Mouse (Mus musculus) layer of hippocampus, postnatal 14 days (tissue): Measurements from ENCODE around the gene Sh3glb2. TPM values are rescaled to one million over a fixed set of nuclear protein-coding genes. Genes with fewer than 3 reads are reported as not detected.

Source experiments
- DNase-seq, 2 experiments: peaks; one replicate each; pipeline ENCODE4 v3.0.0; 2021 to 2022; ENCODE audit warnings: low spot score in 2 of 2, mixed read lengths in 1 of 2
- long read RNA-seq, 2 experiments: library from polyadenylated mRNA; stranded (forward); transcript quantifications; one replicate each; pipeline ENCODE4 v2.0.0; 2021
- total RNA-seq, 2 experiments: library from RNA; stranded (reverse); gene quantifications; 2 replicates each; pipeline ENCODE4 v1.2.3; 2021

The Sh3glb2 gene
- total RNA-seq, result 100 to 1,000 TPM; 241 to 246 TPM
- long read RNA-seq, experiment 1, transcript Sh3glb2-201 (11 exons, 1,810 nt), result major isoform, 18 of 335 reads
- long read RNA-seq, experiment 1, partial matches to known transcripts, result 31 of 335 reads
- long read RNA-seq, experiment 1, other reads (novel, unspliced or antisense), result 286 of 335 reads
- long read RNA-seq, experiment 2, transcript Sh3glb2-201 (11 exons, 1,810 nt), result major isoform, 17 of 359 reads
- long read RNA-seq, experiment 2, partial matches to known transcripts, result 29 of 359 reads
- long read RNA-seq, experiment 2, other reads (novel, unspliced or antisense), result 311 of 359 reads

DNA sequence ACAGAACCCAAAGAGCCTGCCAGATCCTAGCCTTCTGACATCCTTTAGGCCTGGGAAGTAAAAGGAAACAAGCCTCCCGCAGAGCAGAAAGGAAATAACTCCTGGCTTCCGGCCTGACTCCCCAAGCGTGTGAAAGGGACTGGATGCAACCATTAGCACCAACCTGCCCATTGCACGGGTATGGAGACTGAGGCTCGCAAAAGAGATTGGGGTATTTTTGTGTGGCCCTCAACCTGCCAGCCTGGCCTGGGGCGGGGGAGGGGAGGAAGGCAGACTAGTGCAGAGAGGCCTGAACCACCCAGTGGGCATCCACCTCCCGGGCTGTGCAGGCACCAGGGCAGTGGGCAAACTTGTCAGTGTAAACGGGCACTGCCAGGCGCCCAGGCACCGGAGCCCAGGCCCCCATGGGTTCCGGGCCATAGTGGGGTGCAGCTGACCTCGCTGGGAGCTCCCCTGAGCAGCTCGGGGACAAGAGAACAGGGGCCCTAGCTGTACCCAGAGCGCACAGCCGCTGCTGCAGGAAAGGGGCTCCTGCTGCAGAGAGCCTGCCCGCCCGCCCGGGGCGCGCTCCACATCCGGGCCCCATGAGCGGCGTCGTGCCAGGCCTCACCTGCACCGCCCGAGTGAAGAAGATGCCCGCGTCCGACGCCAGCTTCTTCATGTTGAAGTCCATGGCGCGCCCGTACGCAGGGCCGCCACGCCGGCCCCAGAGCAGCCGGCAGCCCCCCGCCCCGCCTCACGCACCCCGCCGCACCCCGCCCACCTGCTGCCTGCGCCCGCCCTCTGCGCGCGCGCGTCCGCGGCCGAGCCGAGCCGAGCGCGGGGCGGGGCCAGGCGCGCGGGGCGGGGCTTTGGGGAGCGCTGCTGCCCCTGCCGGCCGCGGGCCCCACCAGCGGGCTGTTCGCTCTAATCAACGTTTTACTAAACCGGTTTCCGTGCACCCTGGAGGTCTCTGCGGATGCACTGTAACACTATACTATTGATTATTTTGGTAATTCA, at the start of gene Sh3glb2:
Gene Sh3glb2, minus strand, starts transcription at position 805 of the 999 bp plus-strand sequence.
- peak; percentile 78 to 79 for DNase-seq

DNA sequence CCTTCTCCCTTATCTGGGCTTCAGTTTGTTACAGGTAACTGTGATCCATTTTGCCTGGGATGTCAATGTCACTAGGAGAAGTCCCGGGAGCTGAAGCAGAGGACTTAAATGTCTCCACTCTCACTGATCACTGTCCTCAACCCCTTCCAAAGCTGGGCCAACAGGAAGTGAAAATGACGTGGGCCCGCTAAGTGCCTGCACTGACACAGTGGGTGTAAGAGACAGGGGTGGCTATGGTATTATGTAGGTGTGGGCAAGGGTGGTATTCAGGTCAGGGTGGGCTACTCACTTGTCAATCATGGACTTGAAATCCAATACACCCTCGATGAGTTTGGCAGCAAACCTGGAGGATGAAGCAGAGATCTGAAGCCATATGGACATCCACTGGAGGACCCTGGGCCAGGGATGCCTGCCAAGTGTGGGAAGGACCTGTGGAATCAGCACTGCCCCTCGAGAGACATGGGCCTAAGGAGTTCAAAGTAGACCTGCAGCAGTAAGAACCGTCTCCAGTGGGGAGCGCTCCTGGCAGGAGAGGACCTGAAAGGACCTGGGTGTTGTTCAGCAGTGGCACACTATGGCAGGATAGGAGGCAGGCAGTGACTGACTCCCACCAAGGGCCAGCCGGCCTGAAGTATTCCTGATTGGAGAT, 49.4 kb upstream of the Sh3glb2 start:
- no peak for DNase-seq

DNA sequence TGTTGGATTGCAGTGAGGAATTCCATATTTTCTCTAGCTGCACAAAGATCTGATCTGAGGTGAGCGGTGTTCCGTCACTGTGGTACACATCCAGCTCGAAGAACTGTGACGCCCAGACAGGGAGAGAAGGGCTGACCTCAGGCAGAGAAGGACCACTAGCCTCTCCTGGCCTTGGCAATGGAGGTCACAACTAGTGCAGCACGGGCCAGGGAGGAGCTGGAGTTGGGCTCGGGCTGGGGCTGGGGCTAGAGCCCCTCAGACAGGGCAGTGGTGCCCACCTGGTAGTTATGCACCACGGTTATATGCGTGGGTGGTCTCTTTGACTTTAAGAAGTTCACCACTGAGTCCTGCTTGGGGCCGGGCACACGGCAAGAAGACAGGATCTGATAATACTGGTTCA, 48.6 kb upstream of the Sh3glb2 start:
- no peak for DNase-seq

DNA sequence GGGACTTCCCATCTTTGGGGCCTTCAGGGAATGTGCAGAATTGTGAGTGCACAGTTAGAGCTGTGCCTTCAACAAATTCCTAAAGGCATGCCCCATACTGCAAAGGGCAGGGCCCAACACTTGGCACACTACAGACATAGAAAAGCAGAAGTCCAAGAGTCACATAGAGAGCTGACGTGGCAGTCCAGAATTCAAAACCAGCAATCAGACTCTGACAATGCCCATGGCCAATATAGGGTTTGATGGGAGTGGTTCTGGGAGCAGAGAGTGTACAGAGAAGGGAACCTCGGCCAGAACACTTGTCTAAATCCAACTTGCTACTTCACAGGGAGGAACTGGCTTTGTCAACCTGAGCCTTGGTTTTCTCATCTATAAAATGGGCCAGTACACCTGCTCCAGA, 48.1 kb upstream of the Sh3glb2 start:
- DNase-seq, result no peak

DNA sequence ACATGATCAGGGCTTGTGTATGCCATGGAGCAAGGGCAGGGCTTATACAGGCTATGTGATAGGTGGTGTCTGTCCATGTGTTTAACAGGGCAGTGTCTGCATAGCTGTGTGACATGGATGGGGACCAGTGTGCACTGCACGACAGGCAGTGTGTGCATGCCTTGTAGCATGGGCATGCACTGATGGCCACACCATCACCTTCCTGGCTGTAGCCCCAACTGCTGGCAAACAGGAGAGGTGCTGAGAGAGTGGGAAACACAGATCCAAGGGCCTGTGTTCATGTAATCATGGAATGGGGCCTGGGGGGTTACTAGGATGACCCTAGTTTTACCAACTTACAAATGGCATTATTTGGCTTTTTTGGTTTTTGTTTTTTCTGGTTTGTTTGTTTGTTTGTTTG, 44.7 kb upstream of the Sh3glb2 start:
- no peak for DNase-seq

DNA sequence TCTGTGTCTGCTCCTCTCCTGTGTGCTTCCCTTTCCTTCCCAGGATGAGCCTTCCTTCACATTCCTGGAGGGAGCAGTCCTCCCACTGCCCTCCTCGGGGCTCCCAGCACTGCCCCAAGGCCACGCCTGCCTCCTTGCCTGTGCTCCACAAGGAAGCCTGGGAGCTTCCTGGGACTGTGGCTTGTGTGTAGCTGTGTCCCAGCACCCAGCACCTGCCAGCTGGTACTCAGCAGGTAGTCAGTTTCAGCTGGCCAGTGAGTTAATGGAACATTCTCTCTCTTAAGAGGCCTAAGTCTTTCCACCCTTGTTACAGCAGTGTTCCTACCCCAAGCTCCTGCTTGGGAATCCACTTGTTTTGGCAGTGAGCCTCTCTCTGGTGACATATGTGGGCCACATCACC, 43.7 kb upstream of the Sh3glb2 start:
- no peak for DNase-seq

DNA sequence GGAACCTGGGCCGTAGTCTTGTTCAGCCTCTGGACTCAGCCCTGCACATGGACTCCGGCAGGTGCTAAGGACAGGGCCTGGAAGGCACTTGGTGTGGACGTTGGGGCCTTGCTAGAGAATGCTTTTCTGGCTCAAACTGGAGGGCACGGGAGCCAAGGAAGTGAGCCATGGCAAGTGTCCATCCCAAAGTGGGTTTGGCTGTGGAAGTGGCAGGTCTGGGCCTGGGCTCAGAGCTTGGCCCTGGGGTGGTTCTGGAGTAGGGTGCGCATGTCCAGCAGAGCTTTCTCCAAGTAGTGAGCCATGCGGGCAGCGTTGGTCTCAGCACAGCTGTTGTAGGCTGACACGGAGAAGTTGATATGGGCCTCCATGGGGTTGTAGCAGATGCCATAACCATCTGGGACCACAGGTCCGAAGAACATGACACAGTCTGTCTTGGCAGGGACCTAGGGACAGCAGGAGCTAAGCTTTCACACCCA, 43.3 kb upstream of the Sh3glb2 start:
- peak in 1 of 2 experiments; percentile 35 for DNase-seq

DNA sequence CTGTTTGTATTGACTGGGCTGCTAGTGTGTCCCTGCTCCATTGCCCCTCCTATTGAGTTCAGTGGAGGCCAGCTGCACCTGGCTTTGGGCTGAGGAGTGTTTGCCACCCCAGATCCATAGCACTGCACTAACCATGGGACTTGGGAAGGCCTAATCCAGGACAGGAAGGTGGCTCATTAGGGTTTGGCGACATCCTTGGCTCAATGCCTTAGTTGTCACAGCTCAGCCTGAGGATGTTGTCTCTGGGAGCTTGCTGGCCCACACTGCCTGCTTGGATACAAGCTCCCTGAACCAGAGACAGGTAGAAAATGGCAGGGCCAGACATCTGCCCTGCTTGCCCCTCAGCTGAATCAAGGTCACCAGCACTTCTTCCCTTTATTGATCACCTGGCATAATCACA, 42.4 kb upstream of the Sh3glb2 start:
- DNase-seq, result no peak

DNA sequence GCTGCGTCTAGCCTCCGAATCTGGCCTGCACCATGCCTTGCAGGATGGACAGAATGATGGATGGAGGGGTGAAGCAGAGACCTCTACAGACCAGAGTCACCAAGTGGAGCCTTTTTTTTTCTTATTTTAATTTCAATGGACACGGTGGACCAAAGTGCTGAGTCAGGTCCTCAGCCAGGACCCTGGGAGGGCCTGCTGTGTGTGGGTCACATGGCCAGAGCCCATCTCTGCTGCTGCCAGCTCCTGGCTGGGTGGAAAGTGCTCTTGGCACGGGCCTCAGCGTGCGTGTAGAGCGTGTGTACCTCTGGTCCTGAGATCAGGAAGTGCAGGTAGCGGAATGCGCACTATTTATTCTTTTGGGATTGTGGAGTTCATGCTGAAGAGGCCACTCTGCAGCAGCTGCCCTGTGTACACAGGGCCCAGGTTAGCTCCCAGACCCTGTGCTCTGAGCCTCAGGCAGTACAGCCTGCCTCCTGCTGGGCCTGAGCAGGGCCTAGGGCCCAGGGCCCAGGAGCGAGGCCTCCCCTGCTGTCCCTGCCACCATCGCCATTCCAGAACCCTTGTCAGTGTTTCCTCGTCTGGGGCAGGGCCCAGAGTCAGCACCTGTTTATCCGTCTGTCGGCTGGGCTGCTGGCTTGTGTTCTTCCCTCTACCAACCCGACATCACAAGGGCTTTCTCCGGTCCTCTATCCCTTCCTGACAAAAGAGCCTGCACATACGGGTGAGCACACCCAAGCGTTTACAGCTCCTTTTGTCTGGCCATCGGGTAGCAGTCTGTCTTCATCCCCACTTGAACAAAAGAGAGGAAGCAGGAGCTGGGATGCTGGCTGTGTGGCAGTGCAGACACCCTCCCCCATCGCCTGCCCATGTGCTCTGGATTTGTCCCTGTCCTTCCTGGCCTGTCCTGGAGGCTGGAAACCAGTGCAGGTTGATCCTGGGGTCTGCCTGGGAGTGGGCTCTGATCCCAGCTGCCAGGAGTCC, 40.3 kb upstream of the Sh3glb2 start:
- DNase-seq, result peak; percentile 59 to 72

DNA sequence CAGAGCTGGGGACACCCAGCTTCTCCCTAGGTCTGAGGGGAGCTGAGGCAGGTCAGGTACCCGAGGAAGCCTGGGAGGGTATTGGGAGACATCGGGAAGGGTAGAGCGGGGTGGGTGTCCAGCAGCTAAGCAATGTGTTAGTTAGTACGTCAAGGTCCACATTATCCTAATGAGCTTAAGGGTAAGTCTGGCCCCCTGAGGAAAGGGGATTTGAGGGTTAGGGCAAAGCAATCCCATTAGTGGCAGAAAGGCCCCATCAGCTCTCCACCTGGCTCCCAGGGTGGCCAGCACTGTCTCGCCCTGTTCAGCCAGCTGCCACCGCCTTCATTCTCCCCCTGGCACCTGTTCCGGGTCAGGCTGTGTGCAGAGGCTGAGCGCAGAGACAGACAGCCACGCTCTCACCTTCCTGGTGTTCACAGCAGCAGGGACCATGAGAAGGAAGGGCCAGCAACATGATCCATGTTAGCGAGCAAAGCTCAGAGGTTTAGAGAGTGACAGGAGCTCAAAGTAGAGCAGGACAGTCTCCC, 38.9 kb upstream of the Sh3glb2 start:
- DNase-seq, result no peak

DNA sequence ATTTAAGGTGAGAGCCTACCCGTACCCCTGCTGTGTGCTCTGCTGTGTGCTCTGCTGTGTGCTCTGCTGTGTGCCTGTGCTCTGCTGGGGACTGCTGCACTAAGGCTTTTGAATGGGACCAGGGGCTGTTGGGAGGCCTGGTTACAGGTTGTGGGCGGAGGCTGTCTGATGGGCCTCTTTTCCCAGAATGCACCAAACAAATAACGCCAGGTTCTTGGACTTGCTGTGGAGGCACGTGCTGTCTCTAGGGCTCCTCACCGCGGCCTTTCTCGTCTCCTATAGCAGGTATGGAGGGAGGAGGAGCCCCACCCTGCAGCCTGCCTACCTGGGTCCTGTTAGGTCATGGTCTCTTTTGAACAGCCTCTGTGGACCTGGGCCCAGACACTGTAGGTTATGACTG, 37.1 kb upstream of the Sh3glb2 start:
- DNase-seq, result no peak

DNA sequence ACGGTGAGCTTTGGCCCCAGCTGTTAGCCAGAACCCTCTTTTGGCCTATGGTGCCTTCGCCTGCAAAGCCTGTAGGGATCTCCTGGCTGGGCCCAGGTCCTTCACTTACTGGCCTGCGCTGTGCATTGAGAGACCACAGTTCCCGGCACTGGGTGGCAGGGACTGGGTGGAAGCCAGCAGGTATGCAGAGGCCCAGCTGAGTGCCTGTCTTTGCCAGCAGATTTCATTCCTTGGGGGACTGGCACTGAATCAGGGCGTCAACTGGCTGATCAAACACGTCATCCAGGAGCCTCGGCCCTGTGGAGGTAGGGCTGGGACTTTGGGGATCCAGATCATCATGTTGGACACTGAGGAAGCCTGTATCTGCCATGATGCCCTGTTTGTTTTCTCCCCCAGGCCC, 36.6 kb upstream of the Sh3glb2 start:
- no peak for DNase-seq

DNA sequence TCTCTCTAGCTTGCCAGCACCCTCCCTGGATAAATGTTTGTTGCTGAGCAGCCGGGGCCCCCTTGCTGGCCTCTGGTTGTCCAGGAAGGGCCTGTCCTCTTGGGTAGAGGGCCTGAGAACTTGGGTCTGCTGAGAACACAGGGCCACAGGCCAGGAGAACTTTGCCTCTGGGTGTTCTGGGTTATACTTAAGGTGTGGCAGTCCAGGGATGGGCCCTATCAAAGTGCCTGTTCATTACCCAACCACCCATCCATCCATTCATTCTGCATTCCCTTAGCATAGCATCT, 34.2 kb upstream of the Sh3glb2 start:
- DNase-seq, result no peak

DNA sequence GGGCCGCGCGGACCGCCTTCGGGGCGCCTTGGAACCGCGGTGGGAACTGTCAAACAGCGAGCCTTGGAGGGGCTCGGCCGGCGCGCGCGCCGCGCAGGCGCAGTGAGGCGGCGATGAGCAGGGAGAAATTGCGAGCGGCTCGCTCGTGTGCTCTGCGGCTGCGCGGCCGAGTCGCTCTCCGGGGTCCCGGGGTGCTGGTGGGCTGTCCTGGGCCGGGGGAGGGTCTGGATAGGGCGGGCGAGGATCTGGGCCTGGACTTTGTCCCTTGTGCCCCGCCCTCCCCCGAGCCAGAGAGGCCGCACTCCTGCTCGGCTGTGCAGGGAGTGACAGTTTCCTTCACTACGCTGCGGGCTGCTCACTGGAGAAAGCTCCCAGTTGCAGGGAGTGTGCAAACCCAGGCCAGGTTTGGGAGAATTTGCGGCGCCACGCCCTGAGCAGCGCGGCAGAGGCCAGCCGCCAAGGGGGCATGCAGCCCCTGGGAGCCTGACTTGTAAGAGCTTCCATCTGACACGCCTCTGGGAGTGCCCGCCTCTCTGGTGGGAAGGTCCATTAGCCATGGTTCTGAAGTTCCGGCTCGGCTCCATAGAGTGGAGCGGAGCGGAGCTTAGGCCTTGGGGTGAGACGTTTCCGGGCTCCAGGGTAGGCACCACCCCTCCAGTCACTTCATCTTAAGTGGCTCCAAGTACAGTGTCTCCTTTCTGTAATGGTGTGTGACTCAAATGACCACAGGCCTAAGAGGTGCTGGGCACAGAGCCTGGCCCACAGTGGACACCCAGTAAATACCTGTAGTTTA, 33.6 kb upstream of the Sh3glb2 start:
- peak; percentile 71 to 89 for DNase-seq

DNA sequence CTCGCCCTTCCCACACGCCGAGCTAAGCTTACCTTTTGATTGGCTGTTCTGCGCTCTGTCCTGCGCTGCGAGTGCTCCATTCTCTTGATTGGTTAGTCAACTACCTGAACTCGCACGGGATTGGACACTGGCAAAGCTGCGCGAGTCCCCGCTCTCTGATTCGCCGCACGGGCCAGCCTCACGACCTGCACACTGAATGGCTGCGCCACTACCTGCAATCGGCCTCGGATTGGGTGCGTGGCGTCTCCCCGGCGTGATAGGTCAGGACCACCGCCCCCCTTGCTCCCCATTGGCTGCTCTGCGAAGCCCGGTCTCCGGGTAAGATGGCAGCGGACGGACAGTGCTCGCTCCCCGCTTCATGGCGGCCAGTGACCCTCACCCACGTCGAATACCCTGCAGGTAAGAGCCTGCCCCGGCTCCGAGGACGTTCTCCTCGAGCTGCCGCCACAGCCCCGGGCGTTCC, 33.0 kb upstream of the Sh3glb2 start, which contains the start of gene Dolpp1:
Gene Dolpp1, plus strand, starts transcription at position 141 of the 463 bp plus-strand sequence.
- DNase-seq, result peak; percentile 98 to 99

DNA sequence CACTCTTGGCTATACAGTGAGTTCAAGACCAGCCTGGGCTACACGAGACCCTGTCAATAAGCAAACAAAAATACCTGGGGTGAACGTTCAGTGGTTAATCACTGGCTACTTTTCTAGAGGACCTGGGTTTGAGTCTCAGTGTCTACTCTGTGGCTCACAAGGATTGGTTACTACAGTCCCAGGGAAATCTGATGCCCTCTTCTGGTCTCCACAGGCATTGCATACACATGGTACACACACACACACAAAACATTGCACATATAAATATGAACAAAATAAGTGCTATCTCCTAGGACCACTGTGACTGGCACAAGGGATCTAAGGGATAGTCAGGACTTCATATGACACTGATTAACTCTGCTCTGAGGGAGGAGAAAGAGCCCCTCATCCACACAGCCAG, 29.9 kb upstream of the Sh3glb2 start:
- DNase-seq, result no peak

DNA sequence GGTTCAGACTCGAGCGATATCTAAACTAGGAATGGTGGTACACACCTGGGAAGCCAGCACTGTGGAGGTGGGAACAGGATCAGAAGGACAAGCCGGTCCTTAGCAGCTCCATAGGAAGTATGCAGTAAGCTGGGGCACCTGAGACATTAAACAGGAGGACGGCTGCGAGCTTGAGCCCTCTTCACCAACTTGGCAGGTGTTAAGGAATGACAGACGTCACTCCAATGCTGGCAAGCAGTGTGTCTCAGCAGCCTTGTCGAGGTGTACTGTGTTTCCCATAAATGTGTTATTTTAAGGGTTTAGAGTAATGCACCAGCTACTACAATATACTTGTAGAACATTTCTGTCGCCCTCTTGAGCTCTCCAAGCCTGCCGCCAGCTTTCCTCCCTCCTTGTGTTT, 27.8 kb upstream of the Sh3glb2 start:
- no peak for DNase-seq

DNA sequence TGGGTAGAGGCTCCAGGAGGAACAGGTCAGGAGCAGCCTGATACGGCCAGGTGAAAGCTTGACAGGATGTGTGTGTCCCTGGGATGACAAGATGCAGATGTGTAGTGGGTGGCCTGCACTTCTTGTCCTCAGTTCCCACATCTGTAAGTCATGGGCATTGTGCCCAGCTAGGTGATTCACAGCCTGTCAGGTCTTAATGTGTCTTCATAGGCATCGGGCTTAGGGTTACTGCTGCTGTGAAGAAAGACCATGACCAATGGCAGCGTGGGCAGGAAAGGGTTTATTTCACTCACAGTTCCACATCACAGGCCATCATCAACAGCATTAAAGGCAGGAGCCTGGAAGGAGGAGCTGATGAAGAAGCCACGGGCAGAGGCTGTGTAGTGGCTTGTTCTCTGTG, 26.5 kb upstream of the Sh3glb2 start:
- no peak for DNase-seq

DNA sequence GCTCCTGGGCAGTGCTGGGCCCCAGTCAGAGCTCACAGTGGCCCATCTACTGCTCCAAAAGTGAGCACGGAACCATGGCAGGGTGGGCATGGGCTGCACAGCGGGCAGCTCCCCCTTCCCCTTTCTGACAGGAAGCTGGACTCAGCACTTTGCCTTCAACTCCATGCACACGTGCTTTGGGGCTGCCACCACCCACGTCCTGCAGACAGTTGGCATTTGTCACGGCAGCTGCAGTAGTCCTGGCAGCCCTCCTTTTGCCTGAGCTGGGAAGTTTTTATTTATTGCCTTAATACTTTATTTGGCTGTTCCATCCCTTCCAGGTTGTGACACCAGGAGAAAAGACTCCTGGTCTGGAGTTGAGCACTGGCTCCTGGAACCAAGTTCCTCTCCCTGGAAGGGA, 25.7 kb upstream of the Sh3glb2 start:
- no peak for DNase-seq
